Mouse (Mus musculus) heart, embryonic 12.5 days (tissue): ENCODE measurements at regions not wholly inside any gene's neighbourhood (a gene's known extent, or its start where the extent isn't known, plus 50 kb on each side); places are given as distances from the start of the nearest gene placed in this dataset.

ENCODE experiments used
- ATAC-seq: fragments of 200-750 bp; cut with Nextera tagmentation; 2 replicates; pipeline ENCODE4 v1.8.0; 2017; ENCODE audit warnings: moderate TSS enrichment, moderate library complexity; ENCODE audit not compliant: insufficient number of reproducible peaks, low FRiP score
- H3K27ac ChIP-seq: fragments of 300-500 bp; sonication (generic); 2 replicates; pipeline ENCODE4 v1.5.1; 2016; ENCODE audit warnings: mild to moderate bottlenecking, moderate library complexity; ENCODE audit not compliant: poor library complexity, severe bottlenecking
- H3K27me3 ChIP-seq: fragments of 300-500 bp; sonication (generic); replicated peaks from 2 replicates; pipeline ENCODE4 v1.6.1; 2016; ENCODE audit warnings: mild to moderate bottlenecking, moderate library complexity
- H3K36me3 ChIP-seq: fragments of 300-500 bp; sonication (generic); 2 replicates; pipeline ENCODE4 v1.6.1; 2016; ENCODE audit warnings: mild to moderate bottlenecking, moderate library complexity
- H3K4me1 ChIP-seq: fragments of 300-500 bp; sonication (generic); replicated peaks from 2 replicates; pipeline ENCODE4 v1.6.1; 2016; ENCODE audit warnings: mild to moderate bottlenecking
- H3K4me2 ChIP-seq: fragments of 300-500 bp; sonication (generic); 2 replicates; pipeline ENCODE4 v1.6.1; 2016; ENCODE audit warnings: mild to moderate bottlenecking, moderate library complexity
- H3K4me3 ChIP-seq: fragments of 300-500 bp; sonication (generic); 2 replicates; pipeline ENCODE4 v1.5.1; 2016; ENCODE audit warnings: mild to moderate bottlenecking
- H3K9ac ChIP-seq: fragments of 300-500 bp; sonication (generic); 2 replicates; pipeline ENCODE4 v1.6.1; 2016; ENCODE audit warnings: mild to moderate bottlenecking, moderate library complexity
- H3K9me3 ChIP-seq: fragments of 300-500 bp; sonication (generic); replicated peaks from 2 replicates; pipeline ENCODE4 v1.6.1; 2016; ENCODE audit warnings: mild to moderate bottlenecking, moderate library complexity
- WGBS: fragments of 180-500 bp; shearing (Covaris S2); methylation state at CpG from one replicate; pipeline ENCODE4 v1.1.7; 2016; 5-methylcytosine and 5-hydroxymethylcytosine counted together

DNA sequence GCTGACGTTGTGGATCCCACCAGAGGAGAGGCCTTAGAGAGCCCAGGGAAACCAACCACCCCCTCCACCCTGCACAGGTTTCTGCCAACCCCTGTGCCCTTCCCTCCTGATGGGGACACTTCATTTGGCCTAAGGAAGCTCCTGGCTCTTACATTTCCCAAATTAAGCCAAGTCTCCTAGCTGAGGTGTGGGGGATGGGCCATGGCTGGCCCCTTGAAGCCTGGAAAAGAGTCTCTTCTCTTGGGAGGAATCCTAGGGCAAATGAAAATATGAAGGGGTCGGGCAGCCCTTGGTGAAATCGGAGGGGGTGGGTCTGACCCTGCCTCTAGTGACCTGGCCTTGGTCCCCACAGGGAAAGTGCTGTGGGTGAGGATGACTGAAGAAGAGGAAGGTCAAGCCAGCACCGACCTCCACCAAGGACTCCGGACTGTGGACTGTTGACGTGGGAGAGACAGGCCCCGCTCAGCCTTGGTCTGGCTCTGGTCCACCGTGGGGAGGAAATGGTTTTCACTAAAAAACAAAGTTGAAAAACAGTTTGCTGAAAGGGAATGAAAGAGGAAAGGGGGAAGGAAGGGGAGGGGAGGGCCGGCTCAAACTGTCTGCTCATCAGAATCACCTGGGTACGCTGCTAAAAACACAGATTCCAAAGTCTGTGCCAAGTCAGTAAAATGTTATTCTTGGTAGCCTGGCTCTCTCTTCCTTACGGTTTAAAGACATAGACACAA is 150.0 kb downstream of the Zfp36l2 start:
- H3K27ac ChIP-seq = 0 out of 2 replicates have a peak overlapping the region, but pooled peaks have one; percentile 20
- ATAC-seq = 0 out of 2 replicates have a peak, but pooled peaks have one; percentile 41
- whole genome bisulfite sequencing = 44% methylated on average over 11 of the region's 11 CpGs
- H3K4me2 ChIP-seq = no peak overlapping the region
- no peak overlapping the region for H3K9ac ChIP-seq
- H3K27me3 ChIP-seq = no peaks in the 10 kb centered on the region
- H3K36me3 ChIP-seq = no peaks in the 10 kb centered on the region
- no peak overlapping the region for H3K4me3 ChIP-seq
- H3K9me3 ChIP-seq = peaks cover 11% of the 10 kb centered on the region; the same call in 1 of the 2 replicates
- peaks cover 31% of the 10 kb centered on the region for H3K4me1 ChIP-seq

- no peak overlapping the region for H3K27ac ChIP-seq
- peaks cover 31% of the 10 kb centered on the region for H3K4me1 ChIP-seq
Observed at GRCm38 (mm10) chr17:84036056-84036455, 151.7 kb downstream of the Zfp36l2 start.

DNA sequence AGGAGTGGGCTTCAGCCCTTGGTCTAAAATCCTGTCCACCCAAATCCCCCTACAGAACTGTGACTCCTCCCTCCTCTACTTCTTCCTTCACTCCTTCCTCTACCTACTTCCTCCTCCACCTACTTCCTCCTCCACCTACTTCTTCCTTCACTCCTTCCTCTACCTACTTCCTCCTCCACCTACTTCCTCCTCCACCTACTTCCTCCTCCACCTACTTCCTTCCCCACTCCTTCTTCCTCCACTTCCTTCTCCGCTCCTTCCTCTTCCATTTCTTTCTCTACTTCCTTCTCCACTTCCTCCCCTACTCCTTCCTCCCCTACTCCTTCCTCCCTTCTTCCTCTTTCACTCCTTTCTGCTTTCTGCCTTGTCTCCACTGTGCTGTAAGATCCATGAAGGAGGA is 152.9 kb downstream of the Zfp36l2 start:
- H3K9me3 ChIP-seq = peaks cover 7% of the 10 kb centered on the region
- no peak overlapping the region for H3K9ac ChIP-seq
- H3K36me3 ChIP-seq = no peaks in the 10 kb centered on the region
- H3K4me3 ChIP-seq = no peak overlapping the region
- ATAC-seq = no peak
- H3K4me2 ChIP-seq = no peak overlapping the region
- no peak overlapping the region for H3K27ac ChIP-seq
- H3K27me3 ChIP-seq = no peaks in the 10 kb centered on the region
- 89% methylated on average over 1 of the region's 1 CpGs for WGBS
- peaks cover 31% of the 10 kb centered on the region for H3K4me1 ChIP-seq

More at GRCm38 (mm10) chr17:84036056-84036455, 151.7 kb downstream of the Zfp36l2 start:
- 76% methylated on average over 6 of the region's 6 CpGs for WGBS
- Histone ChIP-seq H3K9me3 (peaks cover 9% of the 10 kb centered on the region; the same call in 1 of the 2 replicates), H3K4me2 (no peak overlapping the region), H3K4me3 (no peak overlapping the region), H3K9ac (no peak overlapping the region), H3K27me3 (no peaks in the 10 kb centered on the region), H3K36me3 (no peaks in the 10 kb centered on the region)
- no peak for ATAC-seq

DNA sequence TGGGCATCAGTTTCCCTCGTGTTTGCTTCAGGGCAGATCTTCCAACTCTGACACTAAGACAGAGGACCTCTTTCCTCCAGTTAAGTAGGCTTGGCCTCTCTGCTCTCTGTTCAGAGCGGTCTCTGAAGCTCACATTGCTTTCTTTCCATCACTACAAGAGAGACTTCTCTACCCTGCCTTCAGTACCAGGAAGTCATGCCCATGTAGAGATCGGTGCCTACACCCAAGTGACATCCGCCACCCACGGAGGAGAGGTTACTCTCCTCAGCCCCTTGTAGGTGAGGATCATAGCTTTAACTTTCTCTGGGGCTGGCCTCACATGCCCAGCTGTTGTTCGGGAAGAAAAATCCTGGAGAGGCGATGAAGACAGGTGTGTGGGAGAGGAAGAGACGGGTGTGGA is 155.3 kb downstream of the Zfp36l2 start:
- Histone ChIP-seq H3K4me3 (no peak overlapping the region), H3K27me3 (no peaks in the 10 kb centered on the region), H3K4me1 (peaks cover 24% of the 10 kb centered on the region), H3K4me2 (no peak overlapping the region), H3K9ac (no peak overlapping the region), H3K9me3 (peaks cover 3% of the 10 kb centered on the region), H3K36me3 (no peaks in the 10 kb centered on the region), H3K27ac (no peak overlapping the region)
- no peak for ATAC-seq
- 77% methylated on average over 8 of the region's 8 CpGs for WGBS

DNA sequence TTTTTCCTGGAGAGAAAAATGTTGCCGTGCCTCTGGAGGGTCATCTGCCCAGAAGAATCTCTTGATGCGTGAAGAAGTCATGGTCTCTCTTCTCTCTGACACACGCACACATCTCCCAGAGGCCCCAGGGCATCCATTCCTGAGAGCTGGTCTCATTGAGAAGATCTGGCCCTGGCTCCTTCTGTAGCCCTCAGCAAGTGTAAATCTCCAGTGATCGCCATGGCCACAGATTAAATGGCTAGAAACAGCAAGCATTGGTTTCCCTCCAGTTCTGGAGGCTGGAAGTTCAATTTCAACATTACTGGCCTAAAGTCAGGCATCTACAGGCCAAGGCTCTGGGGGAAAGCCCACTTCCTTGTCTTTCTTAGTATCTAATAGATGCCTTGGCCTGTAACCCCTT is 155.9 kb downstream of the Zfp36l2 start:
- Histone ChIP-seq H3K9me3 (peaks cover 3% of the 10 kb centered on the region), H3K4me2 (no peak overlapping the region), H3K27ac (no peak overlapping the region), H3K36me3 (no peaks in the 10 kb centered on the region), H3K27me3 (no peaks in the 10 kb centered on the region), H3K9ac (no peak overlapping the region), H3K4me3 (no peak overlapping the region), H3K4me1 (peaks cover 21% of the 10 kb centered on the region)
- ATAC-seq = no peak
- WGBS = 81% methylated on average over 4 of the region's 4 CpGs

DNA sequence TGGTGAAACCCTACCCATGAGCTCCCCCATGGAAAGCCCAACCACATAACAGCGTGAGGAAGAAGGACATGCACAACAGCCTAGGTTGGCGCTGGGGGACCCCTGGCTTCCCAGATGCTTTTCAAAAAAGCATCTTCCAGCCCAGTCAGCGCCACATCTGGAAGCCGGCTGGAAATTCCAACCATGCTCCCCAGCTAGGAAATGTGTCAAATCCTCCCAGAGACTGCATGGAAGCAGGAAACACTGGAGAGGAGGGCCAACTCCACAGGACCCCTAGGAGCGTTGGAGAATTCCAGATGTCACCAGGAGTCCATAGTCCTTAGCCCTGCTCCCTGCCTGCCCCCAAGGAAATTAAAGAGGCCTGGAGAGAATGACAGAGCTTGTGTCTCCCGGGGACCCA is 156.4 kb downstream of the Zfp36l2 start:
- no peak for ATAC-seq

GRCm38 (mm10) chr17:84030699-84031098 is 157.0 kb downstream of the Zfp36l2 start:
- no peak for ATAC-seq
- 77% methylated on average over 5 of the region's 5 CpGs for WGBS
- Histone ChIP-seq H3K36me3 (no peaks in the 10 kb centered on the region), H3K4me3 (no peak overlapping the region), H3K4me1 (peaks cover 32% of the 10 kb centered on the region), H3K27me3 (no peaks in the 10 kb centered on the region), H3K4me2 (no peak overlapping the region), H3K9me3 (peaks cover 3% of the 10 kb centered on the region), H3K27ac (no peak overlapping the region), H3K9ac (no peak overlapping the region)

More for the DNA sequence above, 156.4 kb downstream of the Zfp36l2 start:
- H3K27ac ChIP-seq = no peak overlapping the region
- H3K36me3 ChIP-seq = no peaks in the 10 kb centered on the region
- no peak overlapping the region for H3K4me2 ChIP-seq
- no peak overlapping the region for H3K4me3 ChIP-seq
- H3K9ac ChIP-seq = no peak overlapping the region
- H3K27me3 ChIP-seq = no peaks in the 10 kb centered on the region
- H3K9me3 ChIP-seq = peaks cover 3% of the 10 kb centered on the region
- 70% methylated on average over 6 of the region's 6 CpGs for WGBS
- H3K4me1 ChIP-seq = peaks cover 25% of the 10 kb centered on the region

- Histone ChIP-seq H3K27ac (no peak overlapping the region), H3K4me3 (no peak overlapping the region), H3K4me2 (peak overlapping the region; percentile 51), H3K9ac (no peak overlapping the region), H3K9me3 (peaks cover 11% of the 10 kb centered on the region), H3K4me1 (peaks cover 22% of the 10 kb centered on the region), H3K36me3 (no peaks in the 10 kb centered on the region), H3K27me3 (no peaks in the 10 kb centered on the region)
- peak; percentile 68 for ATAC-seq
- WGBS = 21% methylated on average over 27 of the region's 27 CpGs
Observed at GRCm38 (mm10) chr17:84028157-84028970, 159.4 kb downstream of the Zfp36l2 start.

GRCm38 (mm10) chr17:84027275-84027674 is 160.5 kb downstream of the Zfp36l2 start:
- Histone ChIP-seq H3K27me3 (no peaks in the 10 kb centered on the region), H3K9me3 (peaks cover 11% of the 10 kb centered on the region), H3K27ac (no peak overlapping the region), H3K9ac (no peak overlapping the region), H3K36me3 (no peaks in the 10 kb centered on the region), H3K4me2 (no peak overlapping the region), H3K4me1 (peaks cover 19% of the 10 kb centered on the region), H3K4me3 (no peak overlapping the region)
- ATAC-seq = no peak
- 66% methylated on average over 9 of the region's 9 CpGs for WGBS

DNA sequence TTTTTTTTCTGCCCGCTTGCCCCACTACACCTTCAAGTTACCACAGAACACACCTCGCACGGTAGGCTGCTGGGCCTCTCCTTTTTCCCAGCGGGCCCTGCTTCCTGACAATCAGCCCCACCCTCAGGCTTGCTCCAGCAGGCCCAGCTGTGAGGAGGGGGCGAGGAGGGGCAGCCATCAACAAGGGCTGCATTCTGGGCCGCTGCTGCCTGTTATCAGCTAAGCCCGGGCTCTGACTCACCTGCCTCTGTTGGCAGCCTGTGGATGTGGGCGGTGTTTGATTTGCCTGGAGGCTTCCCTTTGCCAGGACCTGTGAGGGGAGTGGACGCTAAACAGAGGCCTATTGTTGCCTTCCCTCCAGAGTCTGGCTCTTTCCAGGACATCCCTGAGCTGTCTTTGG is 161.6 kb downstream of the Zfp36l2 start:
- H3K4me1 ChIP-seq = peaks cover 19% of the 10 kb centered on the region
- H3K4me2 ChIP-seq = no peak overlapping the region; the same call in 1 of the 2 replicates
- H3K27ac ChIP-seq = no peak overlapping the region
- H3K4me3 ChIP-seq = no peak overlapping the region
- 0 out of 2 replicates have a peak overlapping the region, but pooled peaks have one; percentile 24 for H3K9ac ChIP-seq
- no peaks in the 10 kb centered on the region for H3K36me3 ChIP-seq
- no peaks in the 10 kb centered on the region for H3K27me3 ChIP-seq
- peak; percentile 63 for ATAC-seq
- 10% methylated on average over 8 of the region's 9 CpGs for WGBS
- peaks cover 11% of the 10 kb centered on the region for H3K9me3 ChIP-seq

GRCm38 (mm10) chr17:84022358-84022757 is 165.4 kb downstream of the Zfp36l2 start:
- no peak for ATAC-seq
- Histone ChIP-seq H3K36me3 (no peaks in the 10 kb centered on the region), H3K9ac (no peak overlapping the region), H3K4me2 (no peak overlapping the region), H3K9me3 (peaks cover 8% of the 10 kb centered on the region; the same call in 1 of the 2 replicates), H3K27me3 (no peaks in the 10 kb centered on the region), H3K27ac (no peak overlapping the region), H3K4me1 (peaks cover 12% of the 10 kb centered on the region), H3K4me3 (no peak overlapping the region)
- WGBS = 84% methylated on average over 7 of the region's 7 CpGs
